Mouse (Mus musculus) liver, embryonic 13.5 days (tissue): ENCODE results near the gene Prr9. TPM values are rescaled to one million over a fixed set of nuclear protein-coding genes. Genes with fewer than 3 reads are reported as not detected.
A peak's percentile ranks its signal among the peaks of the same experiment; 100 is the strongest.

ENCODE experiments used
- ATAC-seq: fragments of 200-750 bp; cut with Nextera tagmentation; 2 replicates; pipeline ENCODE4 v1.8.0; 2017; ENCODE audit warnings: low read depth, mild to moderate bottlenecking, moderate number of reproducible peaks, moderate library complexity
- DNase-seq: peaks from one replicate; pipeline ENCODE4 v3.0.0; 2022
- H3K27ac ChIP-seq: fragments of 300-500 bp; sonication (generic); 2 replicates; pipeline ENCODE4 v1.5.1; 2015; ENCODE audit warnings: moderate library complexity, mild to moderate bottlenecking, inconsistent platforms
- H3K27me3 ChIP-seq: fragments of 300-500 bp; sonication (generic); 2 replicates; pipeline ENCODE4 v1.6.1; 2015; ENCODE audit warnings: mild to moderate bottlenecking, inconsistent platforms
- H3K36me3 ChIP-seq: fragments of 300-500 bp; sonication (generic); 2 replicates; pipeline ENCODE4 v1.6.1; 2015; ENCODE audit warnings: mild to moderate bottlenecking, inconsistent platforms
- H3K4me1 ChIP-seq: fragments of 300-500 bp; sonication (generic); replicated peaks from 2 replicates; pipeline ENCODE4 v1.6.1; 2015; ENCODE audit warnings: inconsistent platforms
- H3K4me2 ChIP-seq: fragments of 300-500 bp; sonication (generic); 2 replicates; pipeline ENCODE4 v1.6.1; 2015; ENCODE audit warnings: inconsistent platforms, mild to moderate bottlenecking, moderate library complexity
- H3K4me3 ChIP-seq: fragments of 300-500 bp; sonication (generic); replicated peaks from 2 replicates; pipeline ENCODE4 v1.5.1; 2015; ENCODE audit warnings: mild to moderate bottlenecking, inconsistent platforms
- H3K9ac ChIP-seq: fragments of 300-500 bp; sonication (generic); 2 replicates; pipeline ENCODE4 v1.6.1; 2015; ENCODE audit warnings: mild to moderate bottlenecking, inconsistent platforms
- H3K9me3 ChIP-seq: fragments of 300-500 bp; sonication (generic); replicated peaks from 2 replicates; pipeline ENCODE4 v1.6.1; 2016; ENCODE audit warnings: inconsistent platforms
- WGBS: fragments of 180-500 bp; shearing (Covaris S2); methylation state at CpG from one replicate; pipeline ENCODE4 v1.1.7; 2015; ENCODE audit not compliant: insufficient replicate concordance; 5-methylcytosine and 5-hydroxymethylcytosine counted together
- polyA plus RNA-seq: library from polyadenylated mRNA; unstranded; fragments of >200 nt; fragmentation: Nextera tagmentation; extraction: Ambion mirVana; gene quantifications from 2 replicates; pipeline ENCODE4 v1.2.1, GENCODE M21; 2015

The Prr9 gene
- polyA plus RNA-seq, 1 experiment from 2014 or later: not detected

DNA sequence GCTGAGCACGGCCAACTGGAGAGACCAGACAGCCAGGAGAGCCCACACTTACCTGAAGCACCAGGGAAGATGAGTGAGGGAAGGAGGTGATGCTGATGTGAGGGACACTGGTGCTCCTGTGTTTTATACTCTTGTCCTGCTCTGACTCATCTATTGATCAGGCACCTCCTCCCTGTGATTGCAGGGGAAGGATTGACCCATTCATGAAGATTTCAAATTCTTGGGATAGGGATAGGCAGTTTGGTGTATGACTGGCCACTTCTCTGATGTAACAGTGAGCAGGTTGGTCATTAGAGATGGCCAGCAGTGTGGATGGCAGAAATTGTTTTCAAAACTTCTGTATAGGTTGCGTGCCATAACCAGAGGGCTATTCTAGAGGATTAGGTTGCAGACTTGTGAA is 40.7 kb downstream of the Prr9 start, which contains the start of gene Lor:
Gene Lor, minus strand, starts transcription at position 101 of the 400 bp plus-strand sequence.
- Histone ChIP-seq H3K36me3 (no peaks in the 10 kb centered on the region), H3K9ac (no peak within 1 kb of the TSS), H3K9me3 (no peaks in the 10 kb centered on the region), H3K27ac (no peak within 1 kb of the TSS), H3K27me3 (peaks cover 65% of the 10 kb centered on the region), H3K4me3 (no peak within 1 kb of the TSS), H3K4me2 (no peak within 1 kb of the TSS), H3K4me1 (peaks cover 6% of the 10 kb centered on the region; the same call in 1 of the 2 replicates)
- whole genome bisulfite sequencing: 61% methylated on average over 2 of the region's 2 CpGs
- DNase-seq (no peak), ATAC-seq (no peak)

DNA sequence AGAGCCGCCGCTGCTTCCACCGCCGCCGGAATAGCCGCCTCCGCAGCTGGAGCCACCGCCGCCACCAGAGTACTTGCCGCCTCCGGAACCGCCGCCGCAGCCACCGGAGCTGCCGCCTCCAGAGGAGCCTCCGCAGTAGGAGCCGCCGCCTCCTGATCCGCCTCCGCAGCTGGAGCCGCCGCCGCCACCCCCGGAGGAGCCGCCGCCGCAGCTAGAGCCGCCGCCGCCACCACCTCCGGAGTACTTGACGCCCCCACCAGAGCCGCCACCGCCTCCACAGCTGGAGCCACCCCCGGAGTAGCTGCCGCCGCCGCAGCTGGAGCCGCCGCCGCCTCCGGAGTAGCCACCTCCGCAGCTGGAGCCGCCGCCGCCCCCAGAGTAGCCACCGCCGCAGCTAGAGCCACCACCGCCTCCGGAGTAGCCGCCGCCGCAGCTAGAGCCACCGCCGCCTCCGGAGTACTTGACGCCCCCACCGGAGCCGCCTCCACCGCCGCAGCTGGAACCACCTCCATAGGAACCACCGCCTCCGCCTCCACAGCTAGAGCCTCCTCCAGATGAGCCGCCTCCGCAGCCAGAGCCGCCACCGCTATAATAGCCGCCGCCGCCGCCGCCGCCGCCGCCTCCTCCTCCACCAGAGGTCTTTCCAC is 42.3 kb downstream of the Prr9 start:
- H3K4me1 ChIP-seq: peaks cover 6% of the 10 kb centered on the region; the same call in 1 of the 2 replicates
- peak; percentile 51 for ATAC-seq
- H3K36me3 ChIP-seq: no peaks in the 10 kb centered on the region
- peak overlapping the region; percentile 47; the same call in 1 of the 2 replicates for H3K9ac ChIP-seq
- no peak overlapping the region for H3K27ac ChIP-seq
- no peaks in the 10 kb centered on the region for H3K9me3 ChIP-seq
- peaks cover 65% of the 10 kb centered on the region for H3K27me3 ChIP-seq
- peak overlapping the region; percentile 59 for H3K4me3 ChIP-seq
- under 1% methylated on average over 68 of the region's 76 CpGs for WGBS
- no peak for DNase-seq
- peak overlapping the region; percentile 74 for H3K4me2 ChIP-seq

DNA sequence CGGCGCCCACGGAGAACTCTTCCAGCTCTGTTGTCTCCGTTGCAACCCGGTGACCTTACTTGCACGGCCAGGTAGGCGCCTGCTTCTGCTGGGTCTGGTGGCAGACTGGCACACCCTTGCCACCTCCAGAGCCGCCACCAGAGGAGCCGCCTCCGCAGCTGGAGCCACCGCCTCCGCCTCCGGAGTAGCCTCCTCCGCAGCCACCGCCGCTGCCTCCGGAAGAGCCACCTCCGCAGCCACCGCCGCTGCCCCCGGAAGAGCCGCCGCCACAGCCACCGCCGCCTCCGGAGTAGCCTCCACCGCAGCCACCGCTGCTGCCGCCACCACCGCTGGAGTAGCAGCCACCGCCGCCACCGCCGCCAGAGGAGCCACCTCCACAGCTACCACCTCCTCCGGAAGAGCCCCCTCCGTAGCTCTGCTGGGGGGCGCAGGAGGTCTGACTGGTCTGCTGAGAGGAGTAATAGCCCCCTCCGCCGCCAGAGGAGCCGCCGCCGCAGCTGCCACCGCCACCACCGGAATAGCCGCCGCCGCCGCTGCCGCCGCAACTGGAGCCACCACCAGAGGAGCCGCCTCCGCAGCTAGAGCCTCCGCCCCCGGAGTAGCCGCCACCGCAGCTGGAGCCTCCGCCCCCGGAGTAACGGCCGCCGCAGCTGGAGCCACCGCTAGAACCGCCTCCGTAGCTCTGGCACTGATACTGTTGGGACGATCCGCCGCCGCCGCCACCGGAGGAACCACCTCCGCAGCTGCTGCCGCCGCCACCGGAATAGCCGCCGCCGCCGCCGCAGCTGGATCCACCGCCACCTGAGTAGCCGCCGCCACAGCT is 43.1 kb downstream of the Prr9 start:
- ATAC-seq (peak; percentile 68; the same call in 1 of the 2 replicates), DNase-seq (peak; percentile 18)
- Histone ChIP-seq H3K9ac (peak overlapping the region; percentile 47; the same call in 1 of the 2 replicates), H3K4me1 (peaks cover 6% of the 10 kb centered on the region; the same call in 1 of the 2 replicates), H3K27ac (no peak overlapping the region), H3K9me3 (no peaks in the 10 kb centered on the region), H3K36me3 (no peaks in the 10 kb centered on the region), H3K27me3 (peaks cover 65% of the 10 kb centered on the region), H3K4me3 (peak overlapping the region; percentile 59), H3K4me2 (peak overlapping the region; percentile 74)
- WGBS: under 1% methylated on average over 82 of the region's 82 CpGs

Other genes with a start within 250 kb of the Prr9 start
- gene Pglyrp3, start 109.4 kb downstream of the Prr9 start, polyA plus RNA-seq: not detected in 2 replicates
- 0.13 and 0.14 TPM in 2 replicates for gene Lor, start 40.8 kb downstream of the Prr9 start, polyA plus RNA-seq
- not detected in 2 replicates for gene Lelp1, start 18.8 kb upstream of the Prr9 start, polyA plus RNA-seq
- 0.06 TPM in 1 of 2 replicates, not detected in the other for gene Sprr2a1, start 91.9 kb upstream of the Prr9 start, polyA plus RNA-seq
- 0.44 and 0.61 TPM in 2 replicates for gene Sprr2a2, start 92.0 kb upstream of the Prr9 start, polyA plus RNA-seq
- gene Sprr2a3, start 161.5 kb upstream of the Prr9 start, polyA plus RNA-seq: not detected in 2 replicates
- gene Sprr2b, start 192.7 kb upstream of the Prr9 start, polyA plus RNA-seq: not detected in 2 replicates
- gene Sprr2d, start 215.2 kb upstream of the Prr9 start, polyA plus RNA-seq: not detected in 2 replicates
- not detected in 2 replicates for gene Sprr2e, start 228.2 kb upstream of the Prr9 start, polyA plus RNA-seq
- not detected in 2 replicates for gene Sprr2f, start 241.2 kb upstream of the Prr9 start, polyA plus RNA-seq